Mouse (Mus musculus) stomach, embryonic 14.5 days (tissue): ENCODE measurements around the gene Usp42. TPM values are rescaled to one million over a fixed set of nuclear protein-coding genes. Genes with fewer than 3 reads are reported as not detected.

Source experiments
- ATAC-seq: fragments of 200-750 bp; cut with Nextera tagmentation; 2 replicates; pipeline ENCODE4 v1.8.0; 2017; ENCODE audit warnings: low read depth, moderate TSS enrichment; ENCODE audit not compliant: insufficient number of reproducible peaks, insufficient read depth, low FRiP score
- H3K27ac ChIP-seq: fragments of 300-500 bp; sonication (generic); 2 replicates; pipeline ENCODE4 v1.5.1; 2014; ENCODE audit warnings: mild to moderate bottlenecking, low read length, moderate library complexity, mixed read lengths
- H3K27me3 ChIP-seq: fragments of 300-500 bp; sonication (generic); 2 replicates; pipeline ENCODE4 v1.6.1; 2014; ENCODE audit warnings: low read length, control low read depth, mixed read lengths; ENCODE audit not compliant: control insufficient read depth, insufficient read depth
- H3K36me3 ChIP-seq: fragments of 300-500 bp; sonication (generic); 2 replicates; pipeline ENCODE4 v1.6.1; 2014; ENCODE audit warnings: mild to moderate bottlenecking, control low read depth, low read length, moderate library complexity, mixed read lengths; ENCODE audit not compliant: control insufficient read depth, insufficient read depth
- H3K4me1 ChIP-seq: fragments of 300-500 bp; sonication (generic); 2 replicates; pipeline ENCODE4 v1.6.1; 2014; ENCODE audit warnings: low read length, control low read depth, mixed read lengths; ENCODE audit not compliant: control insufficient read depth, insufficient read depth
- H3K4me2 ChIP-seq: fragments of 300-500 bp; sonication (generic); replicated peaks from 2 replicates; pipeline ENCODE4 v1.6.1; 2014; ENCODE audit warnings: low read depth, low read length, control low read depth
- H3K4me3 ChIP-seq: fragments of 300-500 bp; sonication (generic); 2 replicates; pipeline ENCODE4 v1.5.1; 2014; ENCODE audit warnings: low read depth, low read length, control low read depth
- H3K9ac ChIP-seq: fragments of 300-500 bp; sonication (generic); replicated peaks from 2 replicates; pipeline ENCODE4 v1.6.1; 2014; ENCODE audit warnings: low read depth, mild to moderate bottlenecking, control low read depth, low read length, moderate library complexity, mixed read lengths
- H3K9me3 ChIP-seq: fragments of 300-500 bp; sonication (generic); 2 replicates; pipeline ENCODE4 v1.6.1; 2016; ENCODE audit warnings: low read depth, low read length, control low read depth; ENCODE audit not compliant: control insufficient read depth
- WGBS: fragments of 180-500 bp; shearing (Covaris S2); extraction: QIAGEN DNeasy Blood & Tissue Kit; methylation state at CpG from one replicate; pipeline ENCODE4 v1.1.7; 2014; 5-methylcytosine and 5-hydroxymethylcytosine counted together
- polyA plus RNA-seq: library from polyadenylated mRNA; unstranded; fragments of >200 nt; fragmentation: Nextera tagmentation; extraction: Ambion mirVana; gene quantifications from 2 replicates; pipeline ENCODE4 v1.2.1, GENCODE M21; 2014

Usp42 gene
- polyA plus RNA-seq, 1 experiment from 2014 or later, result 21.8 TPM

DNA sequence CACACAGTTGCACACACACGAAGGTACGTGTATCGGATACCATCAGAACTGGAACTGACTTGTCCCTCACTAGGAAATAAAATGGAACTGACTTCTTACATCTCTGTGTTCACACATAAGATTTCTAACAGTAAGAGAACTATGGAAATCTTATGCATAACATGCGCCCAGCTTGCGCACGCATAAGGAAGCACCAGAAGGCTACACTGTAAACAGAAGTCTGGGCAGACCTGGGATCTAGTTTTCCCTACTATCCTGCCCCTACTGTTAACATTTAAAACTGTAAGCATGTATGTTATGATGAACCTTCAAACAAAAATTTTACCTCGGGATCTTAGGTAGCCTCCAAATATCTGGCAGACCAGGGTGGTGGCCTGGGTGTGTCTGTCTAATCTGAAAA lies 10.1 kb downstream of the Usp42 start:
- ATAC-seq, result no peak
- Histone ChIP-seq H3K36me3 (peaks cover 83% of the 10 kb centered on the region), H3K4me1 (no peaks in the 10 kb centered on the region), H3K4me2 (no peak overlapping the region), H3K4me3 (no peak overlapping the region), H3K9ac (no peak overlapping the region), H3K27ac (no peak overlapping the region), H3K9me3 (no peaks in the 10 kb centered on the region), H3K27me3 (no peaks in the 10 kb centered on the region)
- WGBS, result 92% methylated on average over 7 of the region's 7 CpGs

DNA sequence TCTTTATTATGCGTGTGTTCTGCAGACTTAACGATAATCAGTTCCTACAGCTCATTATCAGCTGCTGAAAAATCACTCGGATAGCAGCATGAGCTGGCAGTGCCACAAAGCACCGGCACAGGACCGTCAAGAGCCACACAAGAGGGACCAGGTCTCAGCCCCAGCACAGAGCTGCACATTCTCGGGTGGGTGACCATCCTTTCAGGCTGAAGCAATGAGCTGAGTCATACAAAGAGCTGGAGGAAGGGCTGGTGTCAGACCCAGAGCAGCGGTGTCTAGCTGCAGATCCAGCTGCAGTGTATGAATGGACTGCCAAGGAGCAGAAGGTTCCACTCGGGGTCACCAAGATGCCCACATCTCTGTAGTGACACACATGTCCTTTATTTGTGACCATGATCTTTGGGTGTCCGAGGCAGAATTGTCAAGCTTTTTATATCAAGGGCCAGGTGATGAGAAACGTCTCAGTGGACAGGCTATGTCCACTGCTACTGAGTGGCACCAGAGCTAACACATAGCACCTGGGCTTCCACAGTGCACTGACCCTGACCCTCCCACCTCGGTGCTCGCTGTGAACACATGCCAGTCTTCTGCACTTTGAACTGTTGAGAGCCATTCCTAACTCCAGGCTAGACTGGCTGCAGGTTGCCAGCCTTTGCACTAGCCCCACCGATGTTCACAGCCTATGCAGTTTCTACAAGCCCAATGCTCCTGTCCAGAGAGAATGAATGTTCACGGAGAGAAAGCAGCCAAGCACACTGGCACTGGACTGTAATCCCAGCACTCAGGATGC lies 19.9 kb downstream of the Usp42 start:
- no peak overlapping the region for H3K4me3 ChIP-seq
- H3K27me3 ChIP-seq, result no peaks in the 10 kb centered on the region
- H3K36me3 ChIP-seq, result peaks cover 77% of the 10 kb centered on the region
- WGBS, result 88% methylated on average over 14 of the region's 14 CpGs
- no peak overlapping the region for H3K4me2 ChIP-seq
- no peak overlapping the region for H3K9ac ChIP-seq
- no peaks in the 10 kb centered on the region for H3K4me1 ChIP-seq
- H3K27ac ChIP-seq, result no peak overlapping the region
- ATAC-seq, result no peak
- H3K9me3 ChIP-seq, result no peaks in the 10 kb centered on the region

DNA sequence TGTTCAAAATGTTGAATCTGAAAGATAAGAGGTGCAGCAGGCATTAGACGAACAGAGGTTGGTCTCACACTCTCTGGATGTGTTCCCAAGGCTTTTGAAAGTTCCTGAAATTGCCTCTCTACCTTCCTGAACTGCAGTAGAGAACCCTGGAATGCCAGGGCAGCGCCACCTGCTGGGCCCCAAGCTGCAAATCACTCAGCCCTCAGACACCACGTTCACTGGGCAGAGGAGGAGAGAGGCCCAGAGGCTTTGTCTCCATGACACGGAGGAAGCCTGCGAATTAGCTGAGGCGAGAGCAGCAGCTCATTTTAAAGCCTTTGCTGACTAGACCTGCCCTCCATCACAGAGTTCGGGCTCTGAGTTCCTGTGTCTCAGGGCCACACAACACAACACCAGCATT lies 20.8 kb downstream of the Usp42 start:
- ATAC-seq, result 0 out of 2 replicates have a peak, but pooled peaks have one; percentile 43
- peaks cover 76% of the 10 kb centered on the region for H3K36me3 ChIP-seq

DNA sequence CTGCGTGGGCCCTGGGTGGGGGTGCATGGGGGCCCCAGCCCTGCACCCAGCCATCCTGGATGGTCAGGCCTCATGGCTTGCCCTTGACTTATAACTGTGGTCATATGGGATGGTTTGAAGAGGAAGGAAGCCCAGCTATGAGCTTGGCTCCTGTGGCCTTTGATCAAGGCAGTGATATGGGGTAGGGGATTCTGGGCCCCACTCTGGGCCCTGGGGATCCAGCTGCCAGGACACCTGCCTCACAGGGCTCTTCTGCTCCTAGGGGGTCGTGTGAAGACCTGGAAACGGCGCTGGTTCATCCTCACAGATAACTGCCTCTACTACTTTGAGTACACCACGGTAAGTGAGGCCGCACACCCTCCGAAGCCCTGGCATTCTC lies 25.3 kb downstream of the Usp42 start:
- Histone ChIP-seq H3K9me3 (no peaks in the 10 kb centered on the region), H3K36me3 (peaks cover 53% of the 10 kb centered on the region), H3K9ac (no peak overlapping the region), H3K4me1 (no peaks in the 10 kb centered on the region), H3K27me3 (no peaks in the 10 kb centered on the region), H3K27ac (peak overlapping the region; percentile 22; the same call in 1 of the 2 replicates), H3K4me2 (no peak overlapping the region), H3K4me3 (no peak overlapping the region)
- ATAC-seq, result peak; percentile 11; the same call in 1 of the 2 replicates
- 89% methylated on average over 7 of the region's 7 CpGs for WGBS

More for the DNA sequence above, 20.8 kb downstream of the Usp42 start:
- Histone ChIP-seq H3K4me1 (no peaks in the 10 kb centered on the region), H3K4me2 (no peak overlapping the region), H3K27ac (no peak overlapping the region), H3K9ac (no peak overlapping the region), H3K27me3 (no peaks in the 10 kb centered on the region), H3K9me3 (no peaks in the 10 kb centered on the region), H3K4me3 (no peak overlapping the region)
- WGBS, result 18% methylated on average over 7 of the region's 7 CpGs

DNA sequence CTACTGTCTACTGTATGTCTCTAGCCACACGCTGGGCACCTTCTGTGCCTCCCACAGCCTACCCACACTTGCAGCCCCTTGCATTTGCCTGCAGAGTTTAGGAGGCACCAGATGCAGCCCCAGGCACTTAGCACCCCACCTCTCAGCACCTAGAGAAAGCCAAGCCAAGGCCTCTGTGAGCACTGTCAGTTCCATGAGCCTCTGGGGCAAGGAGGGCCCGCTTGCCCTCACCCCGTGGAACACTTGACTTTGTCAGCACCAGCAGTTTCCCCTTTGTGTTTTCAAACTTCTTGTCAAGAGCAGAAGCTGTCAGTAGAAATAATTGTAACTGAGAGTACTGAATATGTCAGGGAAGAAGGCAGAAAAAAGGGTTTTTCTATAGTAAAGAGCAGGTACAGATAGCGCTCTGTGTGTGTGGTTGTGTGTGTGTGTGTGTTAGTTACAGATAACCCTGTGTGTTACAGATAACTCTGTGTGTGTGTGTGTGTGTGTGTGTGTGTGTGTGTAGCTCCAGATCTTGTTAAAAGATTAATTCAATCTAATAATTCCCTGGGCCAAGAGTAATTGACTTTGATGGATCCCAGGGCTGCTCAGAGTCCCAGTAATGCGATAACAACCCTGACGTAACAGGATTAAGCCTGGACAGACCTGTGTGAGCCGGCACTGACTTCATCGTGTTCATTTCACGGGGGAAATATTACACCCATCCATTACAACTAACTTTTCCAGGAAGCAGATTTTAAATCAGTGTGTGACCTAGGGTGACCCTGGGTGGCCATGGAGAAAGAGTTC lies 25.9 kb downstream of the Usp42 start:
- Histone ChIP-seq H3K9ac (no peak overlapping the region), H3K36me3 (peaks cover 54% of the 10 kb centered on the region), H3K4me2 (no peak overlapping the region), H3K27me3 (no peaks in the 10 kb centered on the region), H3K27ac (peak overlapping the region; percentile 28; the same call in 1 of the 2 replicates), H3K9me3 (no peaks in the 10 kb centered on the region), H3K4me1 (no peaks in the 10 kb centered on the region), H3K4me3 (no peak overlapping the region)
- 64% methylated on average over 9 of the region's 9 CpGs for WGBS
- peak; percentile 54; the same call in 1 of the 2 replicates for ATAC-seq

DNA sequence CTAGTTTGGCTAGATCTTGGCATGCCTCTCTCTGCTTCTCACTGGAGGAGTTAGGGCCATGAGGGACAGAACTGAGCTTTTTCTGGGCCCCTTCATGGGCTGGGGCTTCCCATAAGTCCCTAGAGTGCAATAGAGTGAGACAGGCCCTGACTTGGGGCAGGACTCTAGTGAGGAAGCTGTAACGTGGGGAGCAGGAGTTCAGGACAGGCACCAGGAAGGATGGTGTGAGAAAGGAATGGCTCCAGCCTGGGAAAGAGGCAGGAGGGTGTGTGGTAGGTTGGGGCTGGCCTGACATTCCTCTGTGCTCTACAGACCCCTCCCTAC lies 26.5 kb downstream of the Usp42 start:
- no peaks in the 10 kb centered on the region for H3K9me3 ChIP-seq

DNA sequence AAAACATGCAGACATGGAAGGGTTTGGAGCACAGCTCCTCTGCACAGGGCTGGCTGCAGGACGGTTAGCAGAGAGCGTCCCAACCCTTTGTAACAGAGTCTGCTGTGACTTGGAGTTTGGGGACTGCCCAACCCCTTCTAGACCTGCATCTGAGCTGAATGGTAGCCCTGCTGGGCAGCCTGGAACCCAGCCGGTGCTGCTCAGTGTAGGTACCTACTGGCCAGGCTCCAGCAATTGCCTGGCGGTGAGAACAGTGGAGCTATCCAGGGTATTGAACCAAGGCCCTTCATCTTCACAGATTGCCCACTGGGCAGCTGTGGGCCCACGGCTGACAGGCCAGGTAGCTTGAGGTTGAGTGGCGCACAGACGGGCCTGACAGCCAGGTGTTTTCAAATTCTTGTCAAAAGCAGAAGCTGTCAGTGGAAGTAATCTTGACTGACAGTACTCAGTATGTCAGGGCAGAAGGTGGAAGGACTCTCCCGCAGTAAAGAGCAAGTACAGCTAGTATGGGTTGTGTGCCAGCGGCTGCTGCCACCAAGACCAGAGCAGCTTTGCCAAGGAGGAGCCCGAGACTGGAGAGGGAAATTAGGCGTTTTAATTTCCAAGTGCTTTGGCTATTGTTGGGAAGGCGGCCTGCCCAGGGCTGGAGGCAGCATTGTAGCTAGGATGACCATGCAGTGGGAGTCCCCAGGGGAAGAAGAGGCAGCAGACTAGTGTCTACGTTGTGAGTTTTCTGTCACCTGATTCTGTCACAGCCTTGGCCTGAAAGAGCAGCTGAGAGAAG lies 27.0 kb downstream of the Usp42 start:
- Histone ChIP-seq H3K27ac (0 out of 2 replicates have a peak overlapping the region, but pooled peaks have one; percentile 21), H3K4me2 (no peak overlapping the region)

More for the DNA sequence above, 26.5 kb downstream of the Usp42 start:
- no peak overlapping the region for H3K9ac ChIP-seq
- H3K27ac ChIP-seq, result peak overlapping the region; percentile 21; the same call in 1 of the 2 replicates
- H3K36me3 ChIP-seq, result peaks cover 54% of the 10 kb centered on the region
- 62% methylated on average over 1 of the region's 1 CpGs for WGBS
- no peak overlapping the region for H3K4me3 ChIP-seq
- no peak overlapping the region for H3K4me2 ChIP-seq
- H3K4me1 ChIP-seq, result no peaks in the 10 kb centered on the region
- H3K27me3 ChIP-seq, result no peaks in the 10 kb centered on the region
- ATAC-seq, result no peak

DNA sequence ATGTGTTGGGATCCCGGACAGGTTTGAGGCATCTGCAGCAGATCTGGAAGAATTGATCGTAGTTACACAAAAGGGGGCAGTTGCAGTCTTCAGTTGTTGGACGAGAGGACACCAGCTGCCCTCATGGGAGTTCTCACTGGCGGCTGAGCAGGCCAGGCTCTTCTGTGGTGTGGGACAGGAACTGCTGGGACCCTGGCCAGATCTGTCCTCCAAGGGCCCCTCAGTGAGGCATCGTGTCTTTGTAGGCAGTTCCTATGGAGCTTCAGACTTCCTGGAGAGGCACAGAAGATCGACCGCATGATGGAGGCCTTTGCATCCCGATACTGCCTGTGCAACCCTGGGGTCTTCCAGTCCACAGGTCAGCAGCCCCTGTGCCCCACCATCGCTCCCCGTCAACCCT lies 31.0 kb downstream of the Usp42 start:
- WGBS, result 89% methylated on average over 10 of the region's 10 CpGs
- ATAC-seq, result no peak
- Histone ChIP-seq H3K9me3 (no peaks in the 10 kb centered on the region), H3K36me3 (peaks cover 42% of the 10 kb centered on the region), H3K4me2 (no peak overlapping the region), H3K27me3 (no peaks in the 10 kb centered on the region), H3K4me1 (no peaks in the 10 kb centered on the region), H3K4me3 (no peak overlapping the region), H3K9ac (no peak overlapping the region), H3K27ac (no peak overlapping the region)

More for the DNA sequence above, 27.0 kb downstream of the Usp42 start:
- Histone ChIP-seq H3K4me3 (no peak overlapping the region), H3K9me3 (no peaks in the 10 kb centered on the region), H3K4me1 (no peaks in the 10 kb centered on the region), H3K27me3 (no peaks in the 10 kb centered on the region), H3K36me3 (peaks cover 50% of the 10 kb centered on the region), H3K9ac (no peak overlapping the region)
- no peak for ATAC-seq
- WGBS, result 78% methylated on average over 13 of the region's 13 CpGs
